Mouse (Mus musculus) adrenal gland (tissue): ENCODE data around the gene H2afy2.

Experiments
- intact Hi-C: fragments of 180-260 bp; cut with DNase I; formaldehyde crosslinking; loops from one replicate; pipeline ENCODE4 v1.15.1; 2025

H2afy2 gene

DNA sequence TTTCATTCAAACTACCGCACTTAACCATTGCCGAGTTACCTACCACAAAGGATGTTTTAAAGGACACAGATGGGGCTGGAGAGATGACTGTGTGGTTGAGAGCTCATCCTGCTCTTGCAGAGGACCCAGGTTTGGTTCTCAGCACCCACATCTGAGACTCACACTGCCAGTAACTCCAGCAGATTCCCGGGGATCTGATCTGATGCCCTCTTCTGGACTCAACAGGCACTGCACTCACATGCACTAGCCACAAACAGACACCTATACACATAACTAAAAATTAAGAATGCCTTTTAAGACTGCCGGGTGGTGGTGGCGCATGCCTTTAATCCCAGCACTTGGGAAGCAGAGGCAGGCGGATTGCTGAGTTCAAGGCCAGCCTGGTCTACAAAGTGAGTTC, 53.8 kb downstream of the H2afy2 start:
- intact Hi-C loops = loop anchor here (5.0 kb wide), 1 partner anchor 38 kb away; no protein-coding TSS in a partner anchor

DNA sequence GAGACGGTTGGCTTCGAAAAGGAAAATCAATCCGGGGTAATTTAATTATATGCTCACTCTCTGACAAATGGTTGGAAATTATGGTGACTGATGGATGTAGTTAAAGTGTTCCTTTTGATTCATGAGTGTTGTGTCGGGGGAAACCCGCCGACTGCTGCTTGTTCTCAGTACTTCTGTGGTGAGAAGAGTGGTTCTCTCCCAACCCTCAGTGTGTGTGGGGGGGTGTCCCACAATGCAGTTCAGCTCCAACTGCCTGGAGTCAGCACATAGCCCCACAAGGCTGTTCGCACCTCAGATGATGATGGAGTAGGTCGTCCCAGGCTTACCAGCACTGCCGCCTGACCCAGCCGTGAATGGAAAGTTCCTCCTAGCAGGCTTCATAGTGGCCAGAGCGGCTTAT, 54.8 kb downstream of the H2afy2 start:
- intact Hi-C loops = no loop called here

- intact Hi-C loops = no loop called here
These were observed 60.7 kb downstream of the H2afy2 start for GRCm38 (mm10) chr10:61723271-61723670.

DNA sequence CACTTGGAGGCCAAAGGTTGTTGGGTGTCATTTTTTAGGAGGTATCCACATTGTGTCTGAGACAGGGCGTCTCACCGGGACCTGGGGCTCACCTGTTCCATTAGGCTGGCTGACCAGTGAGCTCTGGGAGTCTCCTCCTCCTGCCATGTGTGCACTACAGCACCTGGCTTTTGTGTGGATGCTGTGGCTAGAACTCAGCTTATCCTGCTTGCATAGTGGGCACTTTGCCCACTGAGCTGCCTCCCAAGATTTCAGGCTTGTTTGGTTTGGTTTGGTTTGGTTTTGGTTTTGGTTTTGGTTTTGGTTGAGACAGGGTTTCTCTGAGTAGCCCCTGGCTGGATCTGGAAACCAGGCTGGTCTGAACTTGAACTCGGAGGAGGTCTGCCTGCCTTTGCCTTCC, 61.7 kb downstream of the H2afy2 start:
- intact Hi-C loops = no loop called here

DNA sequence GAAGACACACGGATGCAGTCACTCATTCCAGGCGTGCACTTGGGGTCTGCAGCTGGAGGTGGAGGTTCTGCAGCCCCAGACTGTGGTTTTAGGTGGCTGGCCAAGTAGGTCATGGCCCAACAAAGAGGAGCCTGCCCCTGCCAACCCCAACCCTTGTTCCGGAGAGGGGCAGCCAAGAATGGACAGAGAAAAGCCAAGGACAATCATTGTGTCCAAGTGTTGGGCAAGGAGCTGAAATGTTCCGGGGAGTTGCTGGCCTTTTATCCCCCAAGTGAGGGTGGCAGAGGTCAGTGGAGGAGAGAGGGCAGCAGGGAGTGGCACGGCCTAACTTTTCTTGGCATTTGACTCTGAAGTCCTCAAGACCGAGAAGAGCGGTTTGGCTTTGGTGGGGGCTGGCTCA, 63.6 kb downstream of the H2afy2 start:
- intact Hi-C loops = no loop called here

DNA sequence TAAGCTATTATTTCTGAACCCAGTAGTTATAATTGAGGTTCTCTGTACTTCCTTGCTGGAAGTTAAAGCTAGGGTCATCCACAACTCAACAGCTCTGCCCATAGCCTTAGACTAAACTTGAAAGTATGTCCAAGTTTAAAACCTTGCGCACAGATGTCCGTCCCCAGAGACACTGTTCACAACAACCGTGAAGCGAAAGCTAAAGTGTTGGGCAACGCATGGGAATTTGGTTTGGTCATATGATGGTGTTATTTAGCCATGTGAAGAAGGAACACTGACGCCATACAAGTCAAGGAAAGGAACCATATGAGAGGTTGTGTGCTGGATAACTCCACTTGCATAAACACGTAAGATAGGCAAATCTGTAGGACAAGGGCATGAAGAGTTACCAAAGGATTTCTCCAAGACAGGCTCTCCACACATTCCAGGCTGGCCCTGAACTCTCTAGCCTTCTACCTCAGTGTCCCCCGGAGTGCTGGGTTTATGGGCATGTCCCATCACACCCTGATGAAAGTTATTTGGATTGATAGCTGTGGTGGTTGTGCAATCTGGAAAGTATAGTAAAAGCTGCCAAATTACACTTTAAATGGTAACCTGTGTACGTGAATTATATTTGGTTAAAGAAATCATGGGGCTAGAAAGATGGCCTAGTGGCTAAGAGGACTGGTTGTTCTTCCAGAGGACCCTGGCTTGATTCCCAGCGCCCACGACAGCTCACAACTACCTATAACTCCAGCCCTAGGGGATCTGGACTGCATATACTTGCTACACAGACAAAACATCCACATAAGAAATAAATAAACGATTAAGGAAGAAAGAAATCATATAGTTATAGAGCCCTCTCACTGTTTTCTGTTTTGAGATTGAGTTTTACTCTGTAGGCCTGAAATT, 66.3 kb downstream of the H2afy2 start:
- intact Hi-C loops = no loop called here

- intact Hi-C loops = no loop called here
These were observed 67.7 kb downstream of the H2afy2 start for GRCm38 (mm10) chr10:61715996-61716864.

DNA sequence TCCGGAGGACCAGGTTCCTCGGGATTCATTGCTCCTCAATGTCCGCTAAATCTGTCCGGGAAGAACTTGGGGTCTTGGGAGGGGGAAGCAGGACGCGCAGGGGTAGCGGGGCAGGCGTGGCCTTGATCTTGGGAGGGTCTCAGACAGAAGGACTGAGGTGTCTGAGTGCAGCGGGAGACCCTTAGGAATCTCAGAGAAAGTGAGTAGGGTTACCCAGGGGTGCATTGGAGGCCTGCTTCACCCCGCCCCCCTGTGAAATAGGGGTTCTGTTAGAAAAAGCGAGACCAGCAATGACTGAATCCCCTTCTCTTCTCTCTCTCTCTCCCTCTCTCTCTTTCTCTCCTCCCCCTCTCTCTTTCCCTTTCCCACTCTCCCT, 68.5 kb downstream of the H2afy2 start:
- intact Hi-C loops = no loop called here

DNA sequence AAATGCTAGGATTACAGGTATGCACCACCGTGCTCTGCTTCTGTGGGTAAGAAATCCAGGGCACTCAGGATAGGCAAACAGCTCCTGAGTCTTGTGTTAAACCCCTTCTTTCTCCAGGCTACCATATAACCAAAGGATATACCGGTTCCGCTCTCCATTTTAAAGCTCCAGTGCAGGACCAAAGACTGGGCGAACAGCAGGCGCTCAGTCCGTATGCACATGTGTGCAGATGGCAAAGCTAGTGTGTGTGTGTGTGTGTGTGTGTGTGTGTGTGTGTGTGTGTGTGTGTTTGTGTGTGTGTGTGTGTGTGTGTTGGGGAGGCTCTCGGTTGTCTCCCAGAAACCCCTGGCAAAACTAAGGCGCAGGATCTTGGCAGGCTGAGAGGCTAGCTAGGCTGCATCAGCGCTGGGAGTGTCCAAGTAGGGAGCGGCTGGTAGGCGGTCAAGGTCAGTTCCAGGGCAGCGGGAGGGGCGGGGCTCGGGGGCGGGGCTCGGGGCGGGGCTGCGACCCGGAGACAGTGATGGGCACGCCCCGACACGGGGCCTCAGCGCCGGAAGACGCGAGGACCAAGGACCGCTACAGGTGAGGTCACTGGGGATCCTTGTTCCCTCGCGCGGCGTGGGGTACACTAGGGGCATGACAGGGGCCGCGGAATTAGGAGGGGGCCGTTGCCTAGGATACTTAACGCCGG, 69.0 kb downstream of the H2afy2 start, which contains the start of gene Aifm2:
TSS of gene Aifm2 (plus strand) at position 493 of the 691 bp plus-strand sequence.
- intact Hi-C loops = no loop called here

DNA sequence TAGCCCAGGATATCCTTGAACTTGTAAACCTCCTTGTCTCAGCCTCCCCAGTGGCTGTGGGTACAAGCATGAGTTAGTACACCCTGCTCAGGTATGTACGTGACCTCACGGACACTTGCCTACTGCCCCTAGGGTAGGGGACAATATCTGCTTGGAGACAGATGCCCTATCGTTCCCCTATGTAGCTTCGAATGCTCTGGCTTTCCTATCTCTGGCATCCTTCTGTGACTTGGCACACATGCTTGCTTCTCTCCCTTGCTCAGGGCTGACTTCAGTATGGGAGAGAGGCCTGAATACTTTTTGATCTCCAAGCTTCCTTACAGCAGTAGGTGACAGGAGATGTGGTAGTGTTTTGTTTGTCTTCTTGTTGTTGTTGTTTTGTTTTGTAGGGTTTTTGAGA, 69.8 kb downstream of the H2afy2 start:
- intact Hi-C loops = no loop called here

DNA sequence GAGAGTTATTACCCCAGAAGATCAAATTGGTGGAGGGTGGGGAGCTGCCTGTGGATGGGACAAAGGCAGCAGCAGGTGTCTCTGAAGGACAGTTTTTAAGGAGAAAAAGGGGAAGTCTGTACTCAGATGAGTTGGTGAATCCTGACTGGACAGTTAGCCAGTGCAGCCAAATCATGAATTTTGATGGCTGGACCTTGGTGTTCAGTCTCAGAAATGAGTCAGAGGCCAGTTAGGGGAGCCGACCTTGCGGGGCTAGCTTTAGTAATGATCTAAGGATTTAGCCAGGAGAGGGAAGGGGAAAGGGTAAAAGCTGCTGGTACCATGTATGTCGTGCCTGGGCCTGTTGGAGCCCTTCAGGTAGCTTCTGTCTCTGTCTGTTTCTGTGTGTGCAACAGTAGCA, 70.3 kb downstream of the H2afy2 start:
- intact Hi-C loops = no loop called here

- intact Hi-C loops = no loop called here
These were observed 77.3 kb downstream of the H2afy2 start for GRCm38 (mm10) chr10:61706412-61707375.

GRCm38 (mm10) chr10:61704663-61705062, 79.3 kb downstream of the H2afy2 start:
- intact Hi-C loops = no loop called here

DNA sequence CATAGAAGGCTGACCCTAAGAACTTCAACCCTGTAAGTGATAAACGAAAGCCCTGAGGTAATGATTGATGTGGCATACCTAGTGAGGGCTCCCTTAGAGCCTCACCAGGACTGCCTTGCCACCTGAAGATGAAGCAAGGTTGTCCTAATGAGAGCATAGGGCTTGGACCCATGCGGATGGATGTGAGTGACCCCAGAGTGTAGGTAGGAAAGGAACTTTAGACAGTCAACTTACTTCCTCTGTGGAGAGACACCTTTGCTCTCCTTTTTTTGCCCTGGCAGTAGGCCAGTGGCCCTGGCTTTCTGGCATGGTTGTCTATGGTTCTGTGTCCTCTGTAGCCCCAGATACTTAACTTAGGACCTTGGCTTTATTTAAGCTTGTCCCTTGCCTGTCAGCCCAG, 86.9 kb downstream of the H2afy2 start:
- intact Hi-C loops = no loop called here

DNA sequence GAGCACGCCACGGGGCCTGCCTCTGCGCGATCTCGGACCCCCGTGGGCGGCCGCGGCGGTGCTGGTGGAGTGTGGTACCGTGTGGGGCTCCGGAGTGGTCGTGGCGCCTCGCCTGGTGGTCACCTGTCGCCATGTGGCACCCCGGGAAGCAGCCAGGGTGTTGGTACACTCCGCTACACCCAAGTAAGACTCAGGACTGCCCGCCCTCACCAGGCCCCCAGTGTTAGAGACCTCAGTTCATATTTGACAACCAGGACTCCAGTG, 87.5 kb downstream of the H2afy2 start:
- intact Hi-C loops = no loop called here

DNA sequence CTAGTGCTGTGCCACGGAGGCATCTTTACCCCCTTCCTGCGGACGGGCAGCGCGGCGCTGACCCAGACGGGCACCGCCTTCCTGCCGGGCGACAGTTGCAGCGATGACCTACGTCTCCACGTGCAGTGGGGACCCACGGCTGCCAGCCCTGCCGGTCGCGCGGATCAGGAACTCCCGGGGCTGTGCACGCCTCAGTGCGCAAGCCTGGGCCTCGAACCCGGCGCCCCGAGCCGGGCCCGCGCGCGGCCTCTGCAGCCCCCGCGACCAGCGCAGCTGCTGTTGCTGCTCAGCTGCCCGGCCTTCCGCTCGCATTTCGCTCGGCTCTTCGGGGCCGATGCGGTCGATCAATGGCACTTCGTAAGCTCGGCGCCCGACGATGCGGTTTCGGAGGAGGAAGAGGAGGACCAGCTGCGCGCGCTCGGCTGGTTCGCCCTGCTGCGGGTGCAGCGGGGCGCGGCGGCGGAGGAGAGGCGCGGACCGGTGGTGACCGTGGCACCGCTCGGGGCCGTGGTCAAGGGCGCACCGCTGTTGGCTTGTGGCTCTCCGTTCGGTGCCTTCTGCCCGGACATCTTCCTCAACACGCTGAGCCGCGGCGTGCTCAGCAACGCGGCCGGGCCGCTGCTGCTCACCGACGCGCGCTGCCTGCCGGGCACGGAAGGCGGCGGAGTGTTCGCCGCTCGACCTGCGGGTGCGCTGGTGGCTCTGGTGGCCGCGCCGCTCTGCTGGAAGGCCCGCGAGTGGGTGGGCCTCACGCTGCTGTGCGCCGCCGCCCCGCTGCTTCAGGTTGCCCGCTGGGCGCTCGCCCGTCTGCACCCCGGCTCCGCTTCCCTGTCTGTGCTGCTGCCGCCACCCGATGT, 88.0 kb downstream of the H2afy2 start:
- intact Hi-C loops = no loop called here

GRCm38 (mm10) chr10:61694870-61695670, 88.9 kb downstream of the H2afy2 start, which contains the start of gene Tysnd1:
Gene Tysnd1 (plus strand): TSS chr10:61695514.
- intact Hi-C loops = loop anchor here (5.0 kb wide), 1 partner anchor 37 kb away; no protein-coding TSS in a partner anchor

DNA sequence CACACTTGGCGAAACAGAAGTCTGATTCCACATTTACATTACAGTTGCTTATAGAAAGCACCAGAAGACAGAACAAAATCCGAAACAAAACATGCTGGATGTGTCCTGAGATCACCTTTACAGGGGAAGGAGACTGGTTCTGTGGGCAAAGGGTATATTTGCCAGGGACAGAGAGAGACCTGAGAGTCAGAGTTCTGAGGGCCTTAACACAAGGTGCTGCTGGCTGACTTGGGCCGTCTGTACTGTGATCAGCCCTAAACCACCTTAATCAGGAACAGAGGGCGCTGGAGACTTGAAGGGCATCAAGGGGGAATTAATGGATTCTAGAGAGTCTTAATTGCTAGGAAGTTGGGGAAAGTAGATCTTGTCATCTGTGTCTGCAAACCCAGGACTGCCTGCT, 90.4 kb downstream of the H2afy2 start:
- intact Hi-C loops = loop anchor here (5.0 kb wide), 1 partner anchor 39 kb away; no protein-coding TSS in a partner anchor

- intact Hi-C loops = no loop called here
These were observed 94.5 kb downstream of the H2afy2 start for GRCm38 (mm10) chr10:61689405-61689804.
